Mouse (Mus musculus): ENCODE results near the gene Pycr1. TPM values are rescaled to one million over a fixed set of nuclear protein-coding genes. Genes with fewer than 3 reads are reported as not detected.

Pycr1 gene
- total and polyA plus RNA-seq, 2 experiments from 2014 or later = 8.6 to 10.4 TPM

- ATAC-seq (ENCODE audit: low FRiP score) (no peak), DNase-seq (ENCODE audit: low spot score) (no peak)
- WGBS = 92% methylated on average over 6 of the region's 6 CpGs
- Histone ChIP-seq H3K27ac (ENCODE audit: low read depth, low read length) (no peak overlapping the region), H3K4me3 (ENCODE audit: low read depth, low read length) (no peak overlapping the region), H3K27me3 (ENCODE audit: insufficient read depth, low read length) (no peaks in the 10 kb centered on the region), H3K4me2 (ENCODE audit: low read depth, low read length, poor library complexity, severe bottlenecking) (no peak overlapping the region), H3K36me3 (ENCODE audit: insufficient read depth, low read length) (peaks cover 49% of the 10 kb centered on the region), H3K9me3 (ENCODE audit: low read length) (no peaks in the 10 kb centered on the region), H3K9ac (replicated peaks; ENCODE audit: low read length, poor library complexity, severe bottlenecking) (no peak overlapping the region), H3K4me1 (ENCODE audit: insufficient read depth, low read length) (0 out of 2 replicates have a peak, but pooled peaks cover 3% of the 10 kb centered on the region)
- TF ChIP-seq CTCF (IDR thresholded peaks at IDR 0.05) = no peak
Observed at GRCm38 (mm10) chr11:120622805-120623204, 20.8 kb downstream of the Pycr1 start.

- H3K4me3 ChIP-seq (ENCODE audit: low read depth, low read length) = no peak overlapping the region
- no peaks in the 10 kb centered on the region for H3K9me3 ChIP-seq (ENCODE audit: low read length)
- H3K4me2 ChIP-seq (ENCODE audit: low read depth, low read length, poor library complexity, severe bottlenecking) = no peak overlapping the region
- H3K9ac ChIP-seq (replicated peaks; ENCODE audit: low read length, poor library complexity, severe bottlenecking) = no peak overlapping the region
- WGBS = 92% methylated on average over 14 of the region's 14 CpGs
- H3K4me1 ChIP-seq (ENCODE audit: insufficient read depth, low read length) = peaks cover 9% of the 10 kb centered on the region; the same call in 1 of the 2 replicates
- H3K36me3 ChIP-seq (ENCODE audit: insufficient read depth, low read length) = peaks cover 42% of the 10 kb centered on the region
- no peak for TF ChIP-seq CTCF (IDR thresholded peaks at IDR 0.05)
- DNase-seq (ENCODE audit: low spot score) (no peak), ATAC-seq (ENCODE audit: low FRiP score) (no peak)
- H3K27ac ChIP-seq (ENCODE audit: low read depth, low read length) = no peak overlapping the region
- no peaks in the 10 kb centered on the region for H3K27me3 ChIP-seq (ENCODE audit: insufficient read depth, low read length)
Observed at GRCm38 (mm10) chr11:120620195-120620594, 23.4 kb downstream of the Pycr1 start.

- no peak for TF ChIP-seq CTCF (IDR thresholded peaks at IDR 0.05)
Observed at GRCm38 (mm10) chr11:120618619-120619535, 24.7 kb downstream of the Pycr1 start.

GRCm38 (mm10) chr11:120617519-120618112, 26.0 kb downstream of the Pycr1 start, which contains the start of gene Pcyt2:
Gene Pcyt2, minus strand, starts transcription at chr11:120617936.
- peak within 1 kb of the TSS; percentile 84 for H3K4me2 ChIP-seq (ENCODE audit: low read depth, low read length, poor library complexity, severe bottlenecking)
- ATAC-seq (ENCODE audit: low FRiP score) = peak; percentile 92
- peaks cover 8% of the 10 kb centered on the region; the same call in 1 of the 2 replicates for H3K4me1 ChIP-seq (ENCODE audit: insufficient read depth, low read length)
- peak within 1 kb of the TSS; percentile 85 for H3K27ac ChIP-seq (ENCODE audit: low read depth, low read length)
- H3K4me3 ChIP-seq (ENCODE audit: low read depth, low read length) = peak within 1 kb of the TSS; percentile 78
- DNase-seq (ENCODE audit: low spot score) = peak; percentile 95
- H3K9me3 ChIP-seq (ENCODE audit: low read length) = no peaks in the 10 kb centered on the region
- H3K36me3 ChIP-seq (ENCODE audit: insufficient read depth, low read length) = peaks cover 46% of the 10 kb centered on the region
- WGBS = under 1% methylated on average over 56 of the region's 56 CpGs
- peak within 1 kb of the TSS; percentile 81 for H3K9ac ChIP-seq (replicated peaks; ENCODE audit: low read length, poor library complexity, severe bottlenecking)
- no peaks in the 10 kb centered on the region for H3K27me3 ChIP-seq (ENCODE audit: insufficient read depth, low read length)
- no peak for TF ChIP-seq CTCF (IDR thresholded peaks at IDR 0.05)

More at GRCm38 (mm10) chr11:120618619-120619535, 24.7 kb downstream of the Pycr1 start:
- ATAC-seq (ENCODE audit: low FRiP score) = no peak
- Histone ChIP-seq H3K27ac (ENCODE audit: low read depth, low read length) (no peak overlapping the region), H3K9ac (replicated peaks; ENCODE audit: low read length, poor library complexity, severe bottlenecking) (no peak overlapping the region), H3K27me3 (ENCODE audit: insufficient read depth, low read length) (no peaks in the 10 kb centered on the region), H3K4me1 (ENCODE audit: insufficient read depth, low read length) (peaks cover 8% of the 10 kb centered on the region; the same call in 1 of the 2 replicates), H3K4me3 (ENCODE audit: low read depth, low read length) (no peak overlapping the region), H3K9me3 (ENCODE audit: low read length) (no peaks in the 10 kb centered on the region), H3K36me3 (ENCODE audit: insufficient read depth, low read length) (peaks cover 46% of the 10 kb centered on the region), H3K4me2 (ENCODE audit: low read depth, low read length, poor library complexity, severe bottlenecking) (no peak overlapping the region)
- DNase-seq (ENCODE audit: low spot score) = no peak
- WGBS = 94% methylated on average over 25 of the region's 25 CpGs

GRCm38 (mm10) chr11:120616617-120617294, 26.8 kb downstream of the Pycr1 start:
- Histone ChIP-seq H3K27me3 (ENCODE audit: insufficient read depth, low read length) (no peaks in the 10 kb centered on the region), H3K9ac (replicated peaks; ENCODE audit: low read length, poor library complexity, severe bottlenecking) (peak overlapping the region; percentile 81), H3K9me3 (ENCODE audit: low read length) (no peaks in the 10 kb centered on the region), H3K36me3 (ENCODE audit: insufficient read depth, low read length) (peaks cover 49% of the 10 kb centered on the region), H3K4me1 (ENCODE audit: insufficient read depth, low read length) (peaks cover 8% of the 10 kb centered on the region; the same call in 1 of the 2 replicates), H3K4me3 (ENCODE audit: low read depth, low read length) (peak overlapping the region; percentile 78), H3K4me2 (ENCODE audit: low read depth, low read length, poor library complexity, severe bottlenecking) (peak overlapping the region; percentile 84), H3K27ac (ENCODE audit: low read depth, low read length) (peak overlapping the region; percentile 85)
- DNase-seq (ENCODE audit: low spot score) (no peak), ATAC-seq (ENCODE audit: low FRiP score) (no peak)
- WGBS = 48% methylated on average over 4 of the region's 4 CpGs
- no peak for TF ChIP-seq CTCF (IDR thresholded peaks at IDR 0.05)
